Mouse (Mus musculus) cerebellum, adult 11 months (tissue): Measurements from ENCODE around the gene Ccdc120.
"Not testable (repeated sequence)": the region's sequence is repeated elsewhere in the genome, so short reads cannot be mapped to it uniquely, and the experiment has no call there.

Source experiments
- DNase-seq: peaks from one replicate; pipeline ENCODE4 v3.0.0; 2022

Ccdc120 gene

DNA sequence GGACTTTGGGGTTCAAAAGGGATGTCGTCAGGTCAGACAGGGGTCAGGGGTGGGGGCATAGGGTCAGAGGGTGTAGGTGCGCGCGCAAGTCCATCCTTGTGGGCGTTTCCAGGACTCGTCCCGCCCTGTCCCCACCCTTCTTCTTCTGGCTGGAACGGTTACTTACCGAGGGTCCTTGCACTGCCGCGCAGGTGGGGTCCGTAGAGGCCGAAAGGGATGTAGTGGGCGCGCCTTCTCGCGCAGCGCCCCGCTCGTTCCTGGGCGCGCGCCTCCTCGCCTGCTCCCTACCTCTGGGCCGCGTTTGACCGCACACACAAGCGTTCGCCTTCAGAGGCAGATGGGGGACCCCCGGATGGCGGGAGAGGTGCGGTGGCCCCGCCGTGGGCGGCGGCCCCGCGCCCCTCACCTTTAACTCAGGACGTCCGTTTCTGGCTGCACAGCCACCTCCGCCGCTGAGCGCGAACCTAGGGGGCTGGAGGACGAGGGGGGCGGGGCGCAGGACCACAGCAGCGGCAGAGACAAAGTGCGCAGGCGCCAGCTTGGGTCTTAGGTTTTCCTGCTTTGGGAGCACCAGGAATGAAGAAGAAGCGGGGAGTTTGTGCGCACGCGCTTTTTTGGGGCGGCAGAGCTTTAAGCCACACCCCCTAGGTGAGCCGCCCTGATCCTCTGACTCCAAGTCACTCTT is at the start of gene Ccdc120:
TSS of gene Ccdc120 (minus strand) at position 474 of the 685 bp plus-strand sequence.
- DNase-seq, result peak; percentile 77

DNA sequence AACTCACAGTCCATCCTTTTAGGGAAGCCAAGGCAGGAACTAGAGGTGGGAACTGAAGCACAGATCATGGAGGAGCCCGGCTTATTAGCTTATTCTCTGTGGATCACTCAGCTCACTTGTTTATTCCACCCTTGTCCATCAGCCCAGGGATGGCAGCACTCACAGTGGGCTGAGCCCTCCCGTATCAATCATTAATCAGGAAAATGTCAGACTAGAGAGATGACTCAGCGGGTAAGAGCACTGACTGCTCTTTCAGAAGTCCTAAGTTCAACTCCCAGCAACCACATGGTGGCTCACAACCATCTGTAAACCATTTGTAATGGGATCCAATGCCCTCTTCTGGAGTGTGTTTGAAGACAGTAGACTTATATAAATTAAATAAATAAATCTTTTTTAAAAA is 46.6 kb upstream of the Ccdc120 start:
- no peak for DNase-seq

- no peak for DNase-seq
Measured at GRCm38 (mm10) chrX:7795016-7795415, 44.3 kb upstream of the Ccdc120 start.

GRCm38 (mm10) chrX:7793361-7793760 is 42.7 kb upstream of the Ccdc120 start:
- DNase-seq, result no peak

GRCm38 (mm10) chrX:7790309-7790708 is 39.6 kb upstream of the Ccdc120 start:
- DNase-seq, result no peak

DNA sequence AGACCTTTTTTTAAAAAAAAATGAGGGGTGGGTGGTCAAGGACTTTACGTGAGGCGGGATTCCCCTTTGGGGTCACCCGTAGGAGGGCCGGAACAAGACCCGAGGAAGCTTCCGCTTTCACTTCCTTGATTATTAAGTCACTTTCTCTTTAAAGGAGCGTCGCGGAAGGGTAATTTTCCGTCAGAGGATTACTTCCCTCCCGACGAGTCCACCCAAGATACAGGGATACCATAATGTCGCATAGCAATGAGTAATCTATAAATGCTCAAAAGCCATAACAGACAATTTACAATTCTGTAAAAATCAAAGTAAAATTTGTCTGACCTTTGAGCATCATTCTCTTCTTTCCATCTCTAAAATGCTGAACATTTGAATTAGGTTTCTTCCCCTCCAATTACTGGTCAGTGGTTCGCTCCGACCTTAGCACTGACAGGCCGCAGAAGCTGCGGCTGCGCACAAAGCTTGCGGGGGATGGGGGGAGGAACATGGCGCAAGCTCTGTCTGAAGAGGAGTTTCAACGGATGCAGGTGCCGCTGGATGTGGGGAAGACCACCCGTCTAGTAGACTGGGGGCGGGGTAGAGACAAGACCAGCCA is 38.9 kb upstream of the Ccdc120 start, which contains the start of gene Gripap1:
TSS of gene Gripap1 (plus strand) at position 224 of the 595 bp plus-strand sequence.
- peak; percentile 66 for DNase-seq

DNA sequence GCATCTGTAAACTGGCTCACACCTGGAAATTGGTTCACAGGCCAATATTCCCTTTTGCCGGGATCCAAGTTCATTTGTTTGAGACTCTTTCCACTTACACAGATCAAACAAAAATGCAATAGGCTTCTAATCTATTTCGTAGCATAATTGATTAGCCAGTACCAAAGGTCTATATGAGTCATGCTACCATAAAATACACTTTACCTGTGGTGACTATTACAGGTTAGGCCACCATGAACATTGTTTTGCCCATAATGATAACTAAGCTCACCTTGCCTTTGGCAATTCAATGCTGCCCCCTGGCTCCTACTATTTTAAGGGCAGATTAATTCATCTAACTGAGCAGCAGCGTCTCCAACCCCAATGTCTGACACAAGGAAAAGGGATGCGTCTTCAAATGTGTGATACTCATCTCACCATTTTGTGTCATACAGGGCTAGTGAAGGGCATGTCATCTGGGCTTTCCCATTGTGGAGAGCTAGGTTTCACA is 31.9 kb upstream of the Ccdc120 start:
- no peak for DNase-seq

DNA sequence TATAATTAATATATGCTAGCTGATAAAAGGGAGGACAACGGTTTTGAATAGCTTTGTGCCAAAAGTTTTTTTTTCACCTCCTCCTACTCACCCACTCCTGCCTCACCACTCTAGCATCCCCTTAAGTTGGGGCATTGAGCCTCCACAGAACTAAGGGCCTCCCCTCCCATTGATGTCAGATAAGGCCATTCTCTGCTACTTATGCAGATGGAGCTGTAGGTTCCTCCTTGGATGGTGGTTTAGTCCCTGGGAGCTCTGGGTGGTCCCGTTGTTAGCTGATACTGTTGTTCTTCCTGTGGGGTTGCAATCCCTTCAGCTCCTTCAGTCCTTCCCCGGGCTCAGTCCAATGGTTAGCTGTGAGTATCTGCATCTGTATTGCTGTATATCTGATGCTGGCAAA is 28.6 kb upstream of the Ccdc120 start:
- DNase-seq, result no peak

DNA sequence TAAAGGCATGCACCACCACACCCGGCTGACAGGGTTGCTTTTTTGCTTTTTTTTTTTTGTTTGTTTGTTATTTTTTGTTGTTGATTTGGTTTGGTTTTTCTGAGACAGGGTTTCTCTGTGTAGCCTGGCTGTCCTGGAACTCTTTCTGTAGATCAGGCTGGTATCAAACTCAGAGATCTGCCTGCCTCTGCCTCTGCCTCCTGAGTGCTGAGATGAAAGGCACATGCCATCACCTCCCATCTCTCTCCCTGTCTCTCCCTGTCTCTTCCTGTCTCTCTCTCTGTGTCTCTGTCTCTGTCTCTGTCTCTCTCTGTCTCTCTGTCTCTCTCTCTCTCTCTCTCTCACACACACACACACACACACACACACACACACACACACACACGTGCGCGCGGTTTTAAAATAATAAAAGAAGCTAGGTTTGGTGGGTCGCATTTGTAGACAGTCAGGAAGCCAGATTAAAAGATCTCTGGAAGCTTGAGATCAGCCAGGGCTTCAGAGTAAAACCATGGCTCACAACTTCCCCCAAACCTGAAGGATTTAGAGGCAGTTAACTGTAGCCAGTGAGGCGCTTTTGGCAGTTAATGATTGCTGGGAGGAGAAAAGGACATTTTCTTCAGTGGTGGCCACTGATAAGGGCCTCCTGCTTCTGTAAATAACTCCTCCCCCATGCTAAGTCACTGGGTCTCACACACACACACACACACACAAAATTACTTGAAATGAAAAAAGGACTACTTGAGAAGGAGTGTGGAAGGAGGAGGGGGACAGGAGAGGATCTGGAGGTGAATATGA is 27.9 kb upstream of the Ccdc120 start:
- DNase-seq, result no peak

DNA sequence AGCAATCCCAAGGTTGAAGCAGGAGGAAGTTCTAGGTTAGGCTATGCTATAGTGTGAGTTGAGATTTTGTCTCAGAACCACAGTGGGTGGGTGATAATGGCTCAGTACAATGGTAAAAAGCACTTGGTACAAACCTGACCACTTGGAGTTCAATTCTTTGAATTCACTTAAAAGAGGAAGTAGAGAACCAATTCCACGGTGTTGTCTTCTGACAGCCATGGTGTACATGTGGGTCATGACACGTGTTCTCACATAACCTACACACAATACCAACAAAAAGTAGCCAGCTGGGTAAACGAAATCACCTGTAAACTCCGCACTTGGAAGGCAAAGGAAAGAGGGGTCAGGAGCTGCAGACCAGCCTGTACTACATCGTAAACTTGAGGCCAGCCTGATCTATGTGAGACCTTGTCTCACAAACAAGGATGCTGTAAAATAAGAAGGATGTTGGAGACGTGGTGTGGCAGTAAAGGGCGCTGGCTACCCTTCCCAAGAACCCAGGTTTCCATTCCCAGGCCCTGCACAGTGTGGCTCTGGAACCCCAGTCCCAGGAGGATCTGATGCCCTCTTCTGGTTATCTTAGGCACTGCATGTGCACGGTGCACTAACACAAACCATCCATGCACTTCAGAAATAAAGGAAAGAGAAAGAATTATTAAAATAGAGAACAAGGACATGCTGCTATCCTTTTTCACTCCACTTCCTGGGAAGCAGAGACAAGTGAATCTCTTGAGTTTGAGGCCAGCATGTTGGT is 25.8 kb upstream of the Ccdc120 start:
- peak; percentile 53 for DNase-seq

GRCm38 (mm10) chrX:7775501-7776205 is 24.9 kb upstream of the Ccdc120 start:
- no peak for DNase-seq

GRCm38 (mm10) chrX:7772766-7773165 is 22.1 kb upstream of the Ccdc120 start:
- no peak for DNase-seq

DNA sequence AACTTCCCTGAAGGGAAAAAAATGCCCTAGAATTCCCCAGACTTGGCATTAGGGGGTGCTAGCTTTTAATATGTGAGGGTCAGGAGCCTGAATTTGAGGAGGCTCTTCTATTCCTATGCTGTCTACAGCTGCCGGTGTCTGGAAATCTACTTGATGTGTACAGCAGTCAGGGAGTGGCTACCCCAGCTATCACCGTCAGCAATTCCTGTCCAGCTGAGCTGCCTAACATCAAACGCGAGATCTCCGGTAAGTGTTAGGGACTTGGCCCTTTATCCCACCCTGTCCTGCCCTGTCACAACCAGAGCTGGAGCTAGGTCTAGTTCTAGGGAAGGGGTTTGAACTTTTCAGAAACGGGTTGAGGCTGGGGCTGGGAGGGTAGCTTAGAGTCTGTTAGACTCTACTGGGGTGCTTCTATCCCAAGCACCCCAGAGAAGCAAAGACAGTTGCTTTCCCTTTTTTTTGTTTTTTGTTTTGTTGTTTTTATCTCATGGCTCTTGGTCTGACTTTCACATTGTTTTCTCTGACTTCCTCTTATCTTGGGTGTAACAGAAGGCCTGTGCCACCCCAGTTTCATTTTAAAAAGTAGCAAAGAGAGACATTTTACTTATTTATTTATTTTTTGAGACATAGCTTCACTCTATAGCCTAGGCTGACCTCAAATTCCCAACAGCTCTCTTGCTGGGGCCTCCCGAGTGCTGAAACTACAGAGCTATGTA is 18.8 kb upstream of the Ccdc120 start:
- no peak for DNase-seq

- no peak for DNase-seq
Measured at GRCm38 (mm10) chrX:7765764-7766163, 15.1 kb upstream of the Ccdc120 start.

- no peak for DNase-seq
Measured at GRCm38 (mm10) chrX:7765281-7765670, 14.6 kb upstream of the Ccdc120 start.

- DNase-seq, result no peak
Measured at GRCm38 (mm10) chrX:7764657-7765280, 14.1 kb upstream of the Ccdc120 start.

- DNase-seq, result no peak
Measured at GRCm38 (mm10) chrX:7763631-7764393, 13.1 kb upstream of the Ccdc120 start.

- no peak for DNase-seq
Measured at GRCm38 (mm10) chrX:7762921-7763197, 12.2 kb upstream of the Ccdc120 start.

GRCm38 (mm10) chrX:7762137-7762920 is 11.6 kb upstream of the Ccdc120 start, which contains the start of gene Tfe3:
Gene Tfe3, plus strand, starts transcription at chrX:7762560.
- DNase-seq, result peak; percentile 89

GRCm38 (mm10) chrX:7753627-7754026 is 2.9 kb upstream of the Ccdc120 start:
- not testable (repeated sequence) for DNase-seq
